Mouse (Mus musculus): Measurements from ENCODE around the gene Cr2. TPM values are rescaled to one million over a fixed set of nuclear protein-coding genes. Genes with fewer than 3 reads are reported as not detected.
A peak's percentile ranks its signal among the peaks of the same experiment; 100 is the strongest.

Gene Cr2
- polyA plus RNA-seq, 1 experiment from 2014 or later = 0.05 TPM

- Histone ChIP-seq H3K4me2 (replicated peaks) (no peak overlapping the region), H3K9ac (no peak overlapping the region), H3K27ac (no peak overlapping the region), H3K36me3 (peaks cover 7% of the 10 kb centered on the region; the same call in 1 of the 2 replicates), H3K4me1 (replicated peaks) (no peaks in the 10 kb centered on the region), H3K4me3 (replicated peaks) (no peak overlapping the region), H3K27me3 (replicated peaks) (no peaks in the 10 kb centered on the region), H3K9me3 (no peaks in the 10 kb centered on the region)
- 84% methylated on average over 4 of the region's 4 CpGs for WGBS
- ATAC-seq = peak; percentile 34; the same call in 1 of the 2 replicates
Measured at GRCm38 (mm10) chr1:195113621-195114020, 62.9 kb downstream of the Cr2 start.

- ATAC-seq = peak; percentile 65
- H3K9me3 ChIP-seq = no peaks in the 10 kb centered on the region
- no peaks in the 10 kb centered on the region for H3K4me1 ChIP-seq (replicated peaks)
- no peaks in the 10 kb centered on the region for H3K27me3 ChIP-seq (replicated peaks)
- no peak overlapping the region for H3K27ac ChIP-seq
- no peak overlapping the region for H3K9ac ChIP-seq
- H3K36me3 ChIP-seq = no peaks in the 10 kb centered on the region; the same call in 1 of the 2 replicates
- 22% methylated on average over 4 of the region's 4 CpGs for WGBS
- no peak overlapping the region for H3K4me3 ChIP-seq (replicated peaks)
- no peak overlapping the region for H3K4me2 ChIP-seq (replicated peaks)
Measured at GRCm38 (mm10) chr1:195100693-195101092, 75.8 kb downstream of the Cr2 start.

GRCm38 (mm10) chr1:195098004-195098403, 78.5 kb downstream of the Cr2 start:
- peak; percentile 57 for ATAC-seq

DNA sequence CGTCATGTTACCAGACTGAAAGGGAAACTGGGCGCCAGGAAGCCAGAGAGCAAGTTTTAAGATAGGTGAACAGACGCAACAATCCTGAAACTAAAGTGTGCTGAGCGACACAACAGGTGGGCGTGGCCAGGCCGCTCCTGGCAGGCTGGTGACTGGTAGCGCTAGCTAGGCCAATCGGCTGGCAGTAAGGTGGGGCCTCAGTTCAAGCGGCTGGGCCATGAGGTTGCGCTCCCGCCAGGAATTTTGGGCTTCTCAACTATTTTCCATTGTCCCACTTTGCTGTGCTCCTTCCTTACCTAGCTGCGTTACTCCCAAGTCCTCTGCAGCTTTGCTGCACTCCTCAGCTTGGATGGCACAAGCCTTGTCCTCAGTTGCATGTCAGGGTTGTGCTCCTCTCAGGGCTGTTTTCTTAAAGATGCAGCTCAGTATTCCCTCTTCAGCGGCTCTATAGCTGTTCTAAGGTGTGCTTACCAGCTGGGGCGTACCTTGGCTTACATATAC, 84.2 kb downstream of the Cr2 start, which contains the start of gene Cd46:
TSS of gene Cd46 (minus strand) at position 30 of the 501 bp plus-strand sequence.
- Histone ChIP-seq H3K27me3 (replicated peaks) (no peaks in the 10 kb centered on the region), H3K27ac (peak within 1 kb of the TSS; percentile 46; the same call in 1 of the 2 replicates), H3K9ac (peak within 1 kb of the TSS; percentile 38), H3K4me1 (replicated peaks) (0 out of 2 replicates have a peak, but pooled peaks cover 2% of the 10 kb centered on the region), H3K4me2 (replicated peaks) (peak within 1 kb of the TSS; percentile 68), H3K36me3 (no peaks in the 10 kb centered on the region), H3K4me3 (replicated peaks) (peak within 1 kb of the TSS; percentile 43), H3K9me3 (no peaks in the 10 kb centered on the region)
- whole genome bisulfite sequencing = 2% methylated on average over 14 of the region's 14 CpGs
- ATAC-seq = peak; percentile 99

More at GRCm38 (mm10) chr1:195098004-195098403, 78.5 kb downstream of the Cr2 start:
- Histone ChIP-seq H3K27me3 (replicated peaks) (no peaks in the 10 kb centered on the region), H3K9me3 (no peaks in the 10 kb centered on the region), H3K27ac (no peak overlapping the region), H3K4me1 (replicated peaks) (no peaks in the 10 kb centered on the region), H3K9ac (no peak overlapping the region), H3K4me3 (replicated peaks) (no peak overlapping the region), H3K36me3 (no peaks in the 10 kb centered on the region; the same call in 1 of the 2 replicates), H3K4me2 (replicated peaks) (no peak overlapping the region)
- WGBS = 82% methylated on average over 1 of the region's 1 CpGs

DNA sequence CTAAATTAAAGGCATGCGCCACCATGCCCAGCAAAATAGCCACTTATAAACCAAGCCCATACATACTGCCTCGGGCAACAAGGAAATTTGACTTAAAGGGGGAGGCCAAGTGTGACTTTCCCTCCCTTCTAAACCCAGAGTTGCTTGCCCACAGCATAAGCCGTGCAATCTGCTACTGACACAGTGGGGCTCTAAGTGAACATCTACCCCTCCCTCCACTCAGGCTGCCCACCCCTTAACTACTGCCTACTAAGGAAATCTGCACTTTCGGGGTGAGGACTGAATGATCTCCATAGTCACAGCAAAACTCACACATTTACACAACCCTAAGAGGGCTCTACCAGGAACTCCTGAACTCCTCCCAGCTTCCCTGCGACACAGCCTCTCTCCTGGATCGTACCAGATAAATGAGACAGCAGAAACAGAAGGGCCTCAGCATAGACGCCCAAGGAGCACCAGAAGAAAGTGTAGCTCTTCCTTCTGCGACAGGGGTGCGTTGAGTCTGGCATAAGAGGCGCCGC, 84.8 kb downstream of the Cr2 start:
- H3K4me2 ChIP-seq (replicated peaks) = peak overlapping the region; percentile 68
- peak overlapping the region; percentile 46; the same call in 1 of the 2 replicates for H3K27ac ChIP-seq
- 20% methylated on average over 11 of the region's 11 CpGs for WGBS
- ATAC-seq = peak; percentile 93
- H3K36me3 ChIP-seq = no peaks in the 10 kb centered on the region
- H3K9me3 ChIP-seq = no peaks in the 10 kb centered on the region
- peak overlapping the region; percentile 38 for H3K9ac ChIP-seq
- 0 out of 2 replicates have a peak, but pooled peaks cover 2% of the 10 kb centered on the region for H3K4me1 ChIP-seq (replicated peaks)
- H3K27me3 ChIP-seq (replicated peaks) = no peaks in the 10 kb centered on the region
- peak overlapping the region; percentile 43 for H3K4me3 ChIP-seq (replicated peaks)

Other genes with a start within 250 kb of the Cr2 start
- gene Cd34, start 237.9 kb downstream of the Cr2 start, polyA plus RNA-seq (2015; fragmentation: Nextera tagmentation; extraction: Ambion mirVana) = 59.9 and 65.1 TPM in 2 replicates
- gene Cd46, start 84.5 kb downstream of the Cr2 start, polyA plus RNA-seq (2015; fragmentation: Nextera tagmentation; extraction: Ambion mirVana) = 0.96 and 1.0 TPM in 2 replicates
- gene Cr1l, start 45.1 kb downstream of the Cr2 start, polyA plus RNA-seq (2015; fragmentation: Nextera tagmentation; extraction: Ambion mirVana) = 74.9 and 77.8 TPM in 2 replicates

Data from intestine, embryonic 15.5 days (tissue).